Mouse (Mus musculus) neural tube, embryonic 13.5 days (tissue): Measurements from ENCODE around the gene Fggy. TPM values are rescaled to one million over a fixed set of nuclear protein-coding genes. Genes with fewer than 3 reads are reported as not detected.

ENCODE experiments used
- ATAC-seq: fragments of 200-750 bp; cut with Nextera tagmentation; 2 replicates; pipeline ENCODE4 v1.8.0; 2017; ENCODE audit warnings: low read depth, mild to moderate bottlenecking, moderate TSS enrichment, moderate library complexity
- H3K27ac ChIP-seq: fragments of 300-500 bp; sonication (generic); replicated peaks from 2 replicates; pipeline ENCODE4 v1.5.1; 2015; ENCODE audit warnings: moderate library complexity, mild to moderate bottlenecking, inconsistent platforms
- H3K27me3 ChIP-seq: fragments of 300-500 bp; sonication (generic); 2 replicates; pipeline ENCODE4 v1.6.1; 2015; ENCODE audit warnings: mild to moderate bottlenecking, inconsistent platforms
- H3K36me3 ChIP-seq: fragments of 300-500 bp; sonication (generic); 2 replicates; pipeline ENCODE4 v1.6.1; 2015; ENCODE audit warnings: mild to moderate bottlenecking, inconsistent platforms
- H3K4me1 ChIP-seq: fragments of 300-500 bp; sonication (generic); replicated peaks from 2 replicates; pipeline ENCODE4 v1.6.1; 2015; ENCODE audit warnings: inconsistent platforms
- H3K4me2 ChIP-seq: fragments of 300-500 bp; sonication (generic); 2 replicates; pipeline ENCODE4 v1.6.1; 2015; ENCODE audit warnings: inconsistent platforms, mild to moderate bottlenecking, moderate library complexity
- H3K4me3 ChIP-seq: fragments of 300-500 bp; sonication (generic); 2 replicates; pipeline ENCODE4 v1.5.1; 2015; ENCODE audit warnings: mild to moderate bottlenecking, inconsistent platforms
- H3K9ac ChIP-seq: fragments of 300-500 bp; sonication (generic); 2 replicates; pipeline ENCODE4 v1.6.1; 2015; ENCODE audit warnings: moderate library complexity, mild to moderate bottlenecking, inconsistent platforms
- H3K9me3 ChIP-seq: fragments of 300-500 bp; sonication (generic); 2 replicates; pipeline ENCODE4 v1.6.1; 2016; ENCODE audit warnings: inconsistent platforms
- WGBS: fragments of 180-500 bp; shearing (Covaris S2); methylation state at CpG from one replicate; pipeline ENCODE4 v1.1.7; 2015; 5-methylcytosine and 5-hydroxymethylcytosine counted together
- polyA plus RNA-seq: library from polyadenylated mRNA; unstranded; fragments of >200 nt; fragmentation: Nextera tagmentation; extraction: Ambion mirVana; gene quantifications from 2 replicates; pipeline ENCODE4 v1.2.1, GENCODE M21; 2015

Fggy gene
- polyA plus RNA-seq, 1 experiment from 2014 or later = 6.9 TPM

DNA sequence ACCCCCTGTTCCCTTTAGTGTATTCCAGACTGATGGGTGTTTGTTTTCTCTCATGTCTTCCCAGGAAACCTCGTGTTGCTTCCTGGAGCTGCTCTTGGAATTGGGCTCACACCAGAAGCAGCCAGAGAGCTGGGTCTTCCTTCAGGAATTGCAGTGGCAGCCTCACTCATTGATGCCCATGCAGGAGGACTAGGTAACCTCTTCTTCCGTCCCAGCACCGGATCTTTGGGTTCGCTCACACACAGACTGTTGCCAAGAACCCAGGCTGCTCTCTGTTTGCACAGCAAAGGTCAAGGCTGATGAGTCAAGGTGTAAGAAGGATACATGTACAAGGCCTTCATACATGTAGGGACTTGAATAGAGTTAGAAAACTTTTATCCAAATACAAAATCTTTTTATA is 181.4 kb downstream of the Fggy start:
- Histone ChIP-seq H3K36me3 (no peaks in the 10 kb centered on the region), H3K4me2 (no peak overlapping the region), H3K9me3 (no peaks in the 10 kb centered on the region), H3K4me1 (peaks cover 15% of the 10 kb centered on the region), H3K27ac (no peak overlapping the region), H3K27me3 (peaks cover 3% of the 10 kb centered on the region; the same call in 1 of the 2 replicates), H3K4me3 (no peak overlapping the region), H3K9ac (no peak overlapping the region)
- WGBS = 68% methylated on average over 4 of the region's 4 CpGs
- ATAC-seq = no peak

- no peak overlapping the region for H3K4me3 ChIP-seq
- H3K9me3 ChIP-seq = no peaks in the 10 kb centered on the region
- H3K9ac ChIP-seq = no peak overlapping the region
- H3K27ac ChIP-seq = no peak overlapping the region
- H3K27me3 ChIP-seq = no peaks in the 10 kb centered on the region
- ATAC-seq = no peak
- no peaks in the 10 kb centered on the region for H3K36me3 ChIP-seq
- no peak overlapping the region for H3K4me2 ChIP-seq
- WGBS = 80% methylated on average over 7 of the region's 7 CpGs
- H3K4me1 ChIP-seq = 0 out of 2 replicates have a peak, but pooled peaks cover 9% of the 10 kb centered on the region
These were observed 183.9 kb downstream of the Fggy start for GRCm38 (mm10) chr4:95741115-95741734.

GRCm38 (mm10) chr4:95742986-95743385 is 185.7 kb downstream of the Fggy start:
- H3K4me1 ChIP-seq = 0 out of 2 replicates have a peak, but pooled peaks cover 9% of the 10 kb centered on the region
- H3K4me2 ChIP-seq = no peak overlapping the region
- H3K9me3 ChIP-seq = no peaks in the 10 kb centered on the region
- no peaks in the 10 kb centered on the region for H3K36me3 ChIP-seq
- H3K9ac ChIP-seq = no peak overlapping the region
- no peaks in the 10 kb centered on the region for H3K27me3 ChIP-seq
- no peak for ATAC-seq
- WGBS = 54% methylated on average over 4 of the region's 4 CpGs
- H3K27ac ChIP-seq = no peak overlapping the region
- no peak overlapping the region for H3K4me3 ChIP-seq

DNA sequence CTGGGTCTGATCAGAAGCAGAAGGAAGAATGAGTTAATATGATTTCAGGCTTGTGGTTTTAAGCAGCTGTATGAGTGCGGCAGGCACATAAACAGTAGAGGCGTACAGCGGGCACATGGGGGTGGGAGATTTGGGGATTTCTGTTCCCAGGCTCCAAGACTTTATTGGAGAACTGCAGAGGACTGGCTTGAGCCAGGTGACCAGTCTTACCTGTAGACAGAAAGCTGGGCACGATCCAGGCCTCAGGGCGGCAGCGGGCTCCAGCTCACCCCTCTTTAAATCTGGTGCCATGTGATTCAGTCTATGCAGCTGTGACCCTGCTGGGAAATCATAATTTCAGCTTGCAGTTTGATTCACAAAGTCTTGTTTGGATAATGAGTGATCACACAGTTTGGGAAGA is 189.6 kb downstream of the Fggy start:
- H3K27me3 ChIP-seq = no peaks in the 10 kb centered on the region
- H3K4me3 ChIP-seq = no peak overlapping the region
- H3K36me3 ChIP-seq = no peaks in the 10 kb centered on the region
- no peak overlapping the region for H3K27ac ChIP-seq
- no peaks in the 10 kb centered on the region for H3K4me1 ChIP-seq
- ATAC-seq = no peak
- H3K9me3 ChIP-seq = no peaks in the 10 kb centered on the region
- H3K4me2 ChIP-seq = no peak overlapping the region
- no peak overlapping the region for H3K9ac ChIP-seq
- 95% methylated on average over 6 of the region's 6 CpGs for WGBS

- Histone ChIP-seq H3K4me1 (no peaks in the 10 kb centered on the region), H3K36me3 (no peaks in the 10 kb centered on the region)
These were observed 190.3 kb downstream of the Fggy start for GRCm38 (mm10) chr4:95747415-95748202.

DNA sequence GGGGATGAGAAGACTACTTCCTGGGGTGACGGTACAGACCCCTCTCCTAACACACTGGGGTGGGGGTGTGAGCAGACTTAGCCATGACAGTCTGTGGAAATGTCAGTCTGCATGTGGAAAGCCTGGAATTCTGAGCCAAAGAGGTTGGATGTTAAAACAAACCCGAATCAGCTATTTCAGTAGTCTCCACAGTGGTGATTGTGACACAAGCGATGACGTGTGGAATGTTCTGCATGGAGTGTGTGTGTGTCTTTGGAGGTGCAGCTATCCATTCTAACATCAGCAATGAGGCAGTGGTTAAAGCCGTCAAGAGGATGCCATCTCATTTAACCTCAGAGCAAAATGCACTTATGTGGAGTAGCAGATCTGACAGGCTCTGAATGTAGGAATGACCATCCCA is 192.9 kb downstream of the Fggy start:
- Histone ChIP-seq H3K27me3 (no peaks in the 10 kb centered on the region), H3K9me3 (no peaks in the 10 kb centered on the region), H3K36me3 (no peaks in the 10 kb centered on the region), H3K4me3 (no peak overlapping the region), H3K27ac (no peak overlapping the region), H3K9ac (no peak overlapping the region), H3K4me2 (no peak overlapping the region), H3K4me1 (no peaks in the 10 kb centered on the region)
- no peak for ATAC-seq
- 87% methylated on average over 5 of the region's 5 CpGs for WGBS

More at GRCm38 (mm10) chr4:95747415-95748202, 190.3 kb downstream of the Fggy start:
- H3K27me3 ChIP-seq = no peaks in the 10 kb centered on the region
- no peak for ATAC-seq
- WGBS = 78% methylated on average over 12 of the region's 12 CpGs
- H3K4me2 ChIP-seq = no peak overlapping the region
- no peaks in the 10 kb centered on the region for H3K9me3 ChIP-seq
- no peak overlapping the region for H3K27ac ChIP-seq
- H3K4me3 ChIP-seq = no peak overlapping the region
- H3K9ac ChIP-seq = no peak overlapping the region

- H3K4me1 ChIP-seq = no peaks in the 10 kb centered on the region
- 74% methylated on average over 6 of the region's 6 CpGs for WGBS
- no peaks in the 10 kb centered on the region for H3K9me3 ChIP-seq
- no peak for ATAC-seq
- H3K27me3 ChIP-seq = no peaks in the 10 kb centered on the region
- H3K27ac ChIP-seq = no peak overlapping the region
- H3K4me2 ChIP-seq = no peak overlapping the region
- H3K9ac ChIP-seq = no peak overlapping the region
- no peaks in the 10 kb centered on the region for H3K36me3 ChIP-seq
- H3K4me3 ChIP-seq = no peak overlapping the region
These were observed 195.4 kb downstream of the Fggy start for GRCm38 (mm10) chr4:95752538-95753188.

- Histone ChIP-seq H3K9ac (no peak overlapping the region), H3K27me3 (no peaks in the 10 kb centered on the region), H3K9me3 (no peaks in the 10 kb centered on the region), H3K36me3 (no peaks in the 10 kb centered on the region), H3K4me3 (no peak overlapping the region), H3K4me1 (no peaks in the 10 kb centered on the region), H3K4me2 (no peak overlapping the region), H3K27ac (no peak overlapping the region)
- ATAC-seq = no peak
- WGBS = 74% methylated on average over 5 of the region's 5 CpGs
These were observed 201.9 kb downstream of the Fggy start for GRCm38 (mm10) chr4:95759027-95759731.

GRCm38 (mm10) chr4:95765359-95765758 is 208.1 kb downstream of the Fggy start:
- Histone ChIP-seq H3K36me3 (no peaks in the 10 kb centered on the region), H3K4me1 (no peaks in the 10 kb centered on the region), H3K27ac (no peak overlapping the region), H3K9ac (no peak overlapping the region), H3K9me3 (no peaks in the 10 kb centered on the region), H3K4me3 (no peak overlapping the region), H3K4me2 (no peak overlapping the region), H3K27me3 (no peaks in the 10 kb centered on the region)
- WGBS = 87% methylated on average over 2 of the region's 2 CpGs
- ATAC-seq = no peak

GRCm38 (mm10) chr4:95770469-95770868 is 213.2 kb downstream of the Fggy start:
- no peaks in the 10 kb centered on the region for H3K4me1 ChIP-seq
- H3K27me3 ChIP-seq = no peaks in the 10 kb centered on the region
- WGBS = 77% methylated on average over 5 of the region's 5 CpGs
- ATAC-seq = no peak
- H3K36me3 ChIP-seq = no peaks in the 10 kb centered on the region
- no peaks in the 10 kb centered on the region for H3K9me3 ChIP-seq
- no peak overlapping the region for H3K4me2 ChIP-seq
- no peak overlapping the region for H3K4me3 ChIP-seq
- H3K9ac ChIP-seq = no peak overlapping the region
- H3K27ac ChIP-seq = no peak overlapping the region

- no peak overlapping the region for H3K27ac ChIP-seq
- no peaks in the 10 kb centered on the region for H3K36me3 ChIP-seq
- H3K9me3 ChIP-seq = no peaks in the 10 kb centered on the region
- H3K4me3 ChIP-seq = no peak overlapping the region
- WGBS = 80% methylated on average over 3 of the region's 3 CpGs
- H3K27me3 ChIP-seq = no peaks in the 10 kb centered on the region
- H3K4me2 ChIP-seq = no peak overlapping the region
- no peaks in the 10 kb centered on the region for H3K4me1 ChIP-seq
- no peak for ATAC-seq
- no peak overlapping the region for H3K9ac ChIP-seq
These were observed 214.2 kb downstream of the Fggy start for GRCm38 (mm10) chr4:95771542-95771941.

- no peak overlapping the region for H3K9ac ChIP-seq
- no peaks in the 10 kb centered on the region for H3K9me3 ChIP-seq
- no peaks in the 10 kb centered on the region for H3K4me1 ChIP-seq
- ATAC-seq = no peak
- no peak overlapping the region for H3K27ac ChIP-seq
- 33% methylated on average over 4 of the region's 4 CpGs for whole genome bisulfite sequencing
- no peak overlapping the region for H3K4me3 ChIP-seq
- no peak overlapping the region for H3K4me2 ChIP-seq
- no peaks in the 10 kb centered on the region for H3K27me3 ChIP-seq
- no peaks in the 10 kb centered on the region for H3K36me3 ChIP-seq
These were observed 214.6 kb downstream of the Fggy start for GRCm38 (mm10) chr4:95771945-95772344.
